ENCODE assay signal across 8 mouse cellular contexts in genomic region chr19:60579771-60580581, GRCm38 (mm10). TPM values are rescaled to one million over a fixed set of nuclear protein-coding genes. Genes with fewer than 3 reads are reported as not detected.
DNase-seq lines count a peak whose midpoint lies in the region; ATAC-seq and TF ChIP-seq lines count a peak whose summit lies in the region.

No protein-coding gene starts in this region.

- intact Hi-C loops in gastrocnemius, adult 2 months (cut with DNase I): loop anchor here (10.0 kb wide), 1 partner anchor 205 kb away; no protein-coding TSS in a partner anchor

- no peak for TF ChIP-seq CTCF in gastrocnemius, adult 2 months (IDR thresholded peaks at IDR 0.05)

- peak overlapping the region; percentile 87 for H3K9ac ChIP-seq in intestine, embryonic 16.5 days (ENCODE audit: low read depth, low read length)
- H3K9ac ChIP-seq in liver, embryonic 13.5 days: peak overlapping the region; percentile 87

- no peaks in the 10 kb centered on the region for H3K9me3 ChIP-seq in intestine, embryonic 16.5 days (ENCODE audit: control insufficient read depth, low read length)
- no peaks in the 10 kb centered on the region for H3K9me3 ChIP-seq in liver, embryonic 13.5 days (replicated peaks)

- WGBS in intestine, embryonic 16.5 days: under 1% methylated on average over 33 of the region's 34 CpGs
- under 1% methylated on average over 34 of the region's 34 CpGs for WGBS in liver, embryonic 13.5 days (ENCODE audit: insufficient replicate concordance)

- peak overlapping the region; percentile 94 for H3K27ac ChIP-seq in gastrocnemius, adult 2 months
- H3K27ac ChIP-seq in intestine, embryonic 16.5 days (ENCODE audit: low read length): peak overlapping the region; percentile 93
- peak overlapping the region; percentile 90 for H3K27ac ChIP-seq in liver, embryonic 13.5 days

- H3K4me3 ChIP-seq in gastrocnemius, adult 2 months: peak overlapping the region; percentile 100
- peak overlapping the region; percentile 95 for H3K4me3 ChIP-seq in intestine, embryonic 16.5 days (ENCODE audit: low read length)
- H3K4me3 ChIP-seq in liver, embryonic 13.5 days (replicated peaks): peak overlapping the region; percentile 97

- no peaks in the 10 kb centered on the region for H3K27me3 ChIP-seq in intestine, embryonic 16.5 days (replicated peaks; ENCODE audit: control insufficient read depth, insufficient read depth, low read length)
- H3K27me3 ChIP-seq in liver, embryonic 13.5 days: no peaks in the 10 kb centered on the region

- H3K36me3 ChIP-seq in intestine, embryonic 16.5 days (ENCODE audit: control insufficient read depth, insufficient read depth, low read length): no peaks in the 10 kb centered on the region
- H3K36me3 ChIP-seq in liver, embryonic 13.5 days: no peaks in the 10 kb centered on the region

- peak; percentile 32 for ATAC-seq in intestine, embryonic 16.5 days
- peak; percentile 16 for ATAC-seq in liver, embryonic 13.5 days (ENCODE audit: low read depth)

- peaks cover 9% of the 10 kb centered on the region for H3K4me1 ChIP-seq in intestine, embryonic 16.5 days (ENCODE audit: control insufficient read depth, insufficient read depth, low read length)
- peaks cover 39% of the 10 kb centered on the region for H3K4me1 ChIP-seq in liver, embryonic 13.5 days (replicated peaks)

- peak overlapping the region; percentile 60 for H3K4me2 ChIP-seq in intestine, embryonic 16.5 days (ENCODE audit: low read depth, low read length)
- peak overlapping the region; percentile 85 for H3K4me2 ChIP-seq in liver, embryonic 13.5 days

- peak; percentile 50 for DNase-seq in 3T3-L1 (ENCODE audit: low read depth, low spot score)
- DNase-seq in ES-CJ7 (ENCODE audit: low read depth, low spot score): peak; percentile 71
- peak; percentile 38 for DNase-seq in cerebellum, adult 9-10 months
- DNase-seq in gastrocnemius, adult 2 months: no peak
- DNase-seq in liver, embryonic 13.5 days: peak; percentile 41
- peak; percentile 68 for DNase-seq in naive thymus-derived CD4-positive, alpha-beta T cell, adult 2 months (ENCODE audit: low read depth)
- peak; percentile 73 for DNase-seq in testis, postnatal 14 days (ENCODE audit: low spot score)

RNA-seq across cellular contexts. Expression of gene Cacul1, which starts 0.8 kb away (rescaled TPM):
- 10 to 100 TPM; 34.7 to 36.1 TPM for total RNA-seq in gastrocnemius, adult 2 months (2021)
- polyA plus RNA-seq in intestine, embryonic 16.5 days (2015; fragmentation: Nextera tagmentation; extraction: Ambion mirVana): 12.2 and 12.4 TPM in 2 replicates
- polyA plus RNA-seq in liver, embryonic 13.5 days (2015; fragmentation: Nextera tagmentation; extraction: Ambion mirVana): 8.9 and 9.6 TPM in 2 replicates
